Mouse (Mus musculus): ENCODE results near the gene Cspg4. TPM values are rescaled to one million over a fixed set of nuclear protein-coding genes. Genes with fewer than 3 reads are reported as not detected.

The Cspg4 gene
- total RNA-seq, 2 experiments from 2014 or later: 26.1 to 28.4 TPM

Other genes with a start within 250 kb of the Cspg4 start
- gene Lingo1, start 68.6 kb upstream of the Cspg4 start, total RNA-seq (2021): 1 to 10 TPM; 1.4 TPM
- not detected for gene Odf3l1, start 354 bp upstream of the Cspg4 start, total RNA-seq (2021)
- 10 to 100 TPM in 1 of 2 experiments, 1 to 10 TPM in 1; 9.9 to 11.7 TPM for gene Snx33, start 63.3 kb downstream of the Cspg4 start, total RNA-seq (2021)
- gene Imp3, start 72.4 kb downstream of the Cspg4 start, total RNA-seq (2021): 10 to 100 TPM; 45.6 to 46.6 TPM
- 1 to 10 TPM; 8.9 to 9.9 TPM for gene Snupn, start 85.8 kb downstream of the Cspg4 start, total RNA-seq (2021)
- 10 to 100 TPM; 13.5 to 16.3 TPM for gene Ptpn9, start 129.9 kb downstream of the Cspg4 start, total RNA-seq (2021)
- gene Sin3a, start 207.0 kb downstream of the Cspg4 start, total RNA-seq (2021): 10 to 100 TPM; 37.7 to 40.7 TPM

Data from heart, postnatal 14 days (tissue).